Mouse (Mus musculus) C2C12 (cell line): ENCODE results near the gene Mavs. TPM values are rescaled to one million over a fixed set of nuclear protein-coding genes. Genes with fewer than 3 reads are reported as not detected.

Experiments used
- H3K27me3 ChIP-seq: one replicate; pipeline ENCODE4 v1.6.1; 2011; ENCODE audit not compliant: control insufficient read depth, insufficient read depth, insufficient read length
- H3K36me3 ChIP-seq: one replicate; pipeline ENCODE4 v1.6.1; 2011; ENCODE audit not compliant: control insufficient read depth, insufficient read depth
- H3K4me3 ChIP-seq: one replicate; pipeline ENCODE4 v1.5.1; 2011; ENCODE audit warnings: mild to moderate bottlenecking, control low read depth; ENCODE audit not compliant: poor library complexity, insufficient read depth, severe bottlenecking
- H3K79me2 ChIP-seq: one replicate; pipeline ENCODE4 v1.6.1; 2011; ENCODE audit not compliant: control insufficient read depth, insufficient read depth
- H3K79me3 ChIP-seq: one replicate; pipeline ENCODE4 v1.6.1; 2011; ENCODE audit warnings: low read depth, control low read depth
- H3ac ChIP-seq: one replicate; pipeline ENCODE3; 2011; ENCODE audit warnings: low read depth; ENCODE audit not compliant: control insufficient read depth, insufficient read length
- CEBPB ChIP-seq: IDR thresholded peaks from one replicate; pipeline ENCODE4 v1.6.1; 2011; ENCODE audit warnings: low read depth, mild to moderate bottlenecking, control low read depth, moderate library complexity
- CTCF ChIP-seq: IDR thresholded peaks from one replicate; pipeline ENCODE4 v1.5.1; 2011; ENCODE audit not compliant: control insufficient read depth, insufficient read depth, insufficient read length
- FOSL1 ChIP-seq: IDR thresholded peaks from one replicate; pipeline ENCODE4 v1.8.0; 2011; ENCODE audit warnings: mild to moderate bottlenecking, low read length; ENCODE audit not compliant: poor library complexity, insufficient read depth, severe bottlenecking
- MAX ChIP-seq: IDR thresholded peaks from one replicate; pipeline ENCODE4 v1.6.1; 2011; ENCODE audit warnings: mild to moderate bottlenecking, control low read depth
- MYOD1 ChIP-seq: IDR thresholded peaks from one replicate; pipeline ENCODE4 v1.6.1; 2011; ENCODE audit warnings: low read depth; ENCODE audit not compliant: control insufficient read depth, insufficient read length
- MYOG ChIP-seq: IDR thresholded peaks from one replicate; pipeline ENCODE4 v1.6.1; 2011; ENCODE audit not compliant: control insufficient read depth, insufficient read length; ENCODE audit errors: extremely low read depth
- USF1 ChIP-seq: IDR thresholded peaks from one replicate; pipeline ENCODE4 v1.6.1; 2011; ENCODE audit warnings: low read depth, mild to moderate bottlenecking, control low read depth, moderate library complexity
- polyA plus RNA-seq: library from polyadenylated mRNA; unstranded; fragments of >200 nt; fragmentation: generic; extraction: Trizol; gene quantifications from one replicate; pipeline ENCODE4 v1.2.1, GENCODE M21; 2012; ENCODE audit warnings: missing spikeins

Mavs gene
- polyA plus RNA-seq, 1 experiment = 19.1 TPM

- TF ChIP-seq USF1 (no peak), CTCF (no peak), MYOD1 (no peak), FOSL1 (no peak), MYOG (no peak), MAX (no peak), CEBPB (no peak)
- Histone ChIP-seq H3K36me3 (peaks cover 11% of the 10 kb centered on the region), H3K79me3 (peaks cover 2% of the 10 kb centered on the region), H3K79me2 (peaks cover 27% of the 10 kb centered on the region), H3ac (peak overlapping the region; percentile 82), H3K4me3 (peak overlapping the region; percentile 72), H3K27me3 (no peaks in the 10 kb centered on the region)
Measured at GRCm38 (mm10) chr2:131234127-131234650, 326 bp downstream of the Mavs start.

- H3K79me2 ChIP-seq = peaks cover 27% of the 10 kb centered on the region
- TF ChIP-seq FOSL1 (no peak), MYOD1 (no peak)
Measured at GRCm38 (mm10) chr2:131234970-131235635, 1.2 kb downstream of the Mavs start.

GRCm38 (mm10) chr2:131242180-131242579 lies 8.3 kb downstream of the Mavs start:
- TF ChIP-seq FOSL1 (no peak), USF1 (no peak), CEBPB (no peak), MYOG (no peak), CTCF (no peak), MAX (no peak), MYOD1 (no peak)
- Histone ChIP-seq H3ac (no peak overlapping the region), H3K36me3 (peaks cover 71% of the 10 kb centered on the region), H3K79me3 (no peaks in the 10 kb centered on the region), H3K79me2 (no peaks in the 10 kb centered on the region), H3K4me3 (no peak overlapping the region), H3K27me3 (no peaks in the 10 kb centered on the region)

More at GRCm38 (mm10) chr2:131234970-131235635, 1.2 kb downstream of the Mavs start:
- Histone ChIP-seq H3K4me3 (peak overlapping the region; percentile 72), H3K79me3 (peaks cover 2% of the 10 kb centered on the region), H3ac (peak overlapping the region; percentile 50), H3K36me3 (peaks cover 19% of the 10 kb centered on the region), H3K27me3 (no peaks in the 10 kb centered on the region)

- TF ChIP-seq USF1 (no peak), MAX (no peak), MYOG (no peak), MYOD1 (no peak), CEBPB (no peak), FOSL1 (no peak), CTCF (no peak)
- Histone ChIP-seq H3K27me3 (no peaks in the 10 kb centered on the region), H3K4me3 (no peak overlapping the region), H3K79me3 (no peaks in the 10 kb centered on the region), H3K79me2 (no peaks in the 10 kb centered on the region), H3ac (no peak overlapping the region), H3K36me3 (peaks cover 76% of the 10 kb centered on the region)
Measured at GRCm38 (mm10) chr2:131242929-131243328, 9.1 kb downstream of the Mavs start.

- TF ChIP-seq MYOG (no peak), CTCF (peak; percentile 46)
- Histone ChIP-seq H3K79me3 (no peaks in the 10 kb centered on the region), H3K4me3 (no peak overlapping the region), H3K79me2 (no peaks in the 10 kb centered on the region), H3K36me3 (no peaks in the 10 kb centered on the region), H3ac (no peak overlapping the region), H3K27me3 (no peaks in the 10 kb centered on the region)
Measured at GRCm38 (mm10) chr2:131253681-131254328, 19.9 kb downstream of the Mavs start.

- no peaks in the 10 kb centered on the region for H3K79me3 ChIP-seq
- H3K79me2 ChIP-seq = no peaks in the 10 kb centered on the region
Measured at GRCm38 (mm10) chr2:131254329-131254713, 20.5 kb downstream of the Mavs start.

More at GRCm38 (mm10) chr2:131254329-131254713, 20.5 kb downstream of the Mavs start:
- TF ChIP-seq FOSL1 (no peak), USF1 (no peak), CEBPB (no peak), CTCF (no peak), MAX (no peak), MYOG (no peak), MYOD1 (no peak)
- no peak overlapping the region for H3K4me3 ChIP-seq
- no peaks in the 10 kb centered on the region for H3K27me3 ChIP-seq
- H3ac ChIP-seq = no peak overlapping the region
- H3K36me3 ChIP-seq = no peaks in the 10 kb centered on the region
